Mouse (Mus musculus) adrenal gland, postnatal 36 days (tissue): ENCODE measurements around the gene Nrp2. TPM values are rescaled to one million over a fixed set of nuclear protein-coding genes. Genes with fewer than 3 reads are reported as not detected.
A peak's percentile ranks its signal among the peaks of the same experiment; 100 is the strongest.

ENCODE experiments used
- DNase-seq, 2 experiments: peaks; one replicate each; pipeline ENCODE4 v3.0.0; 2021; ENCODE audit warnings: mixed read lengths in 1 of 2
- total RNA-seq, 2 experiments: library from RNA; stranded (reverse); gene quantifications; 2 replicates each; pipeline ENCODE4 v1.2.3; 2021

Gene Nrp2
- total RNA-seq, 2 experiments from 2014 or later, result 36.7 to 37.9 TPM

- DNase-seq, result no peak
Measured at GRCm38 (mm10) chr1:62782155-62782554, 79.1 kb downstream of the Nrp2 start.

GRCm38 (mm10) chr1:62782573-62782972, 79.5 kb downstream of the Nrp2 start:
- DNase-seq, result no peak

GRCm38 (mm10) chr1:62783354-62784083, 80.4 kb downstream of the Nrp2 start:
- DNase-seq, result peak; percentile 38 to 51

GRCm38 (mm10) chr1:62784084-62784392, 81.0 kb downstream of the Nrp2 start:
- no peak for DNase-seq

- DNase-seq, result peak; percentile 71 to 75
Measured at GRCm38 (mm10) chr1:62786255-62786654, 83.2 kb downstream of the Nrp2 start.

GRCm38 (mm10) chr1:62787546-62787945, 84.5 kb downstream of the Nrp2 start:
- DNase-seq, result no peak

- peak; percentile 53 to 66 for DNase-seq
Measured at GRCm38 (mm10) chr1:62794223-62794895, 91.3 kb downstream of the Nrp2 start.

- DNase-seq, result no peak
Measured at GRCm38 (mm10) chr1:62794896-62795255, 91.8 kb downstream of the Nrp2 start.

- DNase-seq, result peak; percentile 70 to 85
Measured at GRCm38 (mm10) chr1:62795307-62796037, 92.4 kb downstream of the Nrp2 start.

- DNase-seq, result peak; percentile 20 to 28
Measured at GRCm38 (mm10) chr1:62796038-62796647, 93.1 kb downstream of the Nrp2 start.

GRCm38 (mm10) chr1:62799427-62799826, 96.3 kb downstream of the Nrp2 start:
- DNase-seq, result no peak

- DNase-seq, result no peak
Measured at GRCm38 (mm10) chr1:62800351-62800750, 97.3 kb downstream of the Nrp2 start.

- DNase-seq, result no peak
Measured at GRCm38 (mm10) chr1:62801429-62801828, 98.3 kb downstream of the Nrp2 start.

- DNase-seq, result no peak
Measured at GRCm38 (mm10) chr1:62801842-62802241, 98.8 kb downstream of the Nrp2 start.

- DNase-seq, result no peak
Measured at GRCm38 (mm10) chr1:62803544-62803943, 100.5 kb downstream of the Nrp2 start.

- DNase-seq, result no peak
Measured at GRCm38 (mm10) chr1:62806014-62806413, 102.9 kb downstream of the Nrp2 start.

GRCm38 (mm10) chr1:62808395-62808794, 105.3 kb downstream of the Nrp2 start:
- no peak for DNase-seq

GRCm38 (mm10) chr1:62809601-62810228, 106.6 kb downstream of the Nrp2 start:
- DNase-seq, result no peak

- no peak for DNase-seq
Measured at GRCm38 (mm10) chr1:62811141-62811540, 108.1 kb downstream of the Nrp2 start.

- DNase-seq, result no peak
Measured at GRCm38 (mm10) chr1:62812701-62813684, 109.9 kb downstream of the Nrp2 start.

GRCm38 (mm10) chr1:62813938-62814337, 110.9 kb downstream of the Nrp2 start:
- DNase-seq, result no peak
